Mouse (Mus musculus): ENCODE measurements at regions not wholly inside any gene's neighbourhood (a gene's known extent, or its start where the extent isn't known, plus 50 kb on each side); places are given as distances from the start of the nearest gene placed in this dataset.

GRCm38 (mm10) chr10:25620939-25621746, 85.1 kb upstream of the Smlr1 start:
- Histone ChIP-seq H3K36me3 (ENCODE audit: control insufficient read depth, insufficient read depth) (no peaks in the 10 kb centered on the region), H3K27ac (ENCODE audit: low read length) (no peak overlapping the region), H3K4me1 (ENCODE audit: control insufficient read depth, insufficient read depth, low read length) (no peaks in the 10 kb centered on the region), H3K4me2 (ENCODE audit: low read depth, low read length) (no peak overlapping the region), H3K9ac (ENCODE audit: low read length) (no peak overlapping the region), H3K9me3 (replicated peaks; ENCODE audit: control insufficient read depth, low read length) (no peaks in the 10 kb centered on the region), H3K4me3 (ENCODE audit: low read length) (no peak overlapping the region), H3K27me3 (ENCODE audit: control insufficient read depth, insufficient read depth, low read length) (no peaks in the 10 kb centered on the region)
- WGBS, result 59% methylated on average over 10 of the region's 10 CpGs
- ATAC-seq (replicated peaks; ENCODE audit: extremely low read depth, insufficient read depth, low FRiP score), result no peak

- Histone ChIP-seq H3K36me3 (ENCODE audit: control insufficient read depth, insufficient read depth) (no peaks in the 10 kb centered on the region), H3K4me2 (ENCODE audit: low read depth, low read length) (no peak overlapping the region), H3K27me3 (ENCODE audit: control insufficient read depth, insufficient read depth, low read length) (no peaks in the 10 kb centered on the region), H3K4me3 (ENCODE audit: low read length) (no peak overlapping the region), H3K27ac (ENCODE audit: low read length) (no peak overlapping the region), H3K4me1 (ENCODE audit: control insufficient read depth, insufficient read depth, low read length) (no peaks in the 10 kb centered on the region), H3K9me3 (replicated peaks; ENCODE audit: control insufficient read depth, low read length) (peaks cover 4% of the 10 kb centered on the region), H3K9ac (ENCODE audit: low read length) (no peak overlapping the region)
- ATAC-seq (replicated peaks; ENCODE audit: extremely low read depth, insufficient read depth, low FRiP score), result no peak
- 84% methylated on average over 2 of the region's 2 CpGs for WGBS
These were observed 83.6 kb upstream of the Smlr1 start for GRCm38 (mm10) chr10:25619702-25620101.

- Histone ChIP-seq H3K27ac (ENCODE audit: low read length) (no peak overlapping the region), H3K9ac (ENCODE audit: low read length) (no peak overlapping the region), H3K4me1 (ENCODE audit: control insufficient read depth, insufficient read depth, low read length) (no peaks in the 10 kb centered on the region), H3K4me2 (ENCODE audit: low read depth, low read length) (no peak overlapping the region), H3K9me3 (replicated peaks; ENCODE audit: control insufficient read depth, low read length) (no peaks in the 10 kb centered on the region), H3K36me3 (ENCODE audit: control insufficient read depth, insufficient read depth) (no peaks in the 10 kb centered on the region), H3K27me3 (ENCODE audit: control insufficient read depth, insufficient read depth, low read length) (no peaks in the 10 kb centered on the region), H3K4me3 (ENCODE audit: low read length) (no peak overlapping the region)
- 87% methylated on average over 2 of the region's 2 CpGs for WGBS
- no peak for ATAC-seq (replicated peaks; ENCODE audit: extremely low read depth, insufficient read depth, low FRiP score)
These were observed 65.4 kb upstream of the Smlr1 start for GRCm38 (mm10) chr10:25601471-25601870.

GRCm38 (mm10) chr10:25589316-25589645, 53.2 kb upstream of the Smlr1 start:
- Histone ChIP-seq H3K4me1 (ENCODE audit: control insufficient read depth, insufficient read depth, low read length) (no peaks in the 10 kb centered on the region), H3K4me2 (ENCODE audit: low read depth, low read length) (no peak overlapping the region), H3K9me3 (replicated peaks; ENCODE audit: control insufficient read depth, low read length) (no peaks in the 10 kb centered on the region), H3K36me3 (ENCODE audit: control insufficient read depth, insufficient read depth) (no peaks in the 10 kb centered on the region), H3K4me3 (ENCODE audit: low read length) (no peak overlapping the region), H3K27me3 (ENCODE audit: control insufficient read depth, insufficient read depth, low read length) (no peaks in the 10 kb centered on the region), H3K27ac (ENCODE audit: low read length) (no peak overlapping the region), H3K9ac (ENCODE audit: low read length) (no peak overlapping the region)
- ATAC-seq (replicated peaks; ENCODE audit: extremely low read depth, insufficient read depth, low FRiP score), result no peak
- 81% methylated on average over 2 of the region's 2 CpGs for WGBS

- Histone ChIP-seq H3K27ac (ENCODE audit: low read length) (no peak overlapping the region), H3K4me3 (ENCODE audit: low read length) (no peak overlapping the region), H3K4me2 (ENCODE audit: low read depth, low read length) (no peak overlapping the region), H3K9ac (ENCODE audit: low read length) (no peak overlapping the region), H3K27me3 (ENCODE audit: control insufficient read depth, insufficient read depth, low read length) (no peaks in the 10 kb centered on the region), H3K4me1 (ENCODE audit: control insufficient read depth, insufficient read depth, low read length) (no peaks in the 10 kb centered on the region), H3K9me3 (replicated peaks; ENCODE audit: control insufficient read depth, low read length) (no peaks in the 10 kb centered on the region), H3K36me3 (ENCODE audit: control insufficient read depth, insufficient read depth) (no peaks in the 10 kb centered on the region)
- ATAC-seq (replicated peaks; ENCODE audit: extremely low read depth, insufficient read depth, low FRiP score), result no peak
- 79% methylated on average over 12 of the region's 12 CpGs for WGBS
These were observed 52.7 kb upstream of the Smlr1 start for GRCm38 (mm10) chr10:25588611-25589315.
